Mouse (Mus musculus) liver, embryonic 13.5 days (tissue): ENCODE results near the gene S100a2. TPM values are rescaled to one million over a fixed set of nuclear protein-coding genes. Genes with fewer than 3 reads are reported as not detected.

Experiments used
- ATAC-seq: fragments of 200-750 bp; cut with Nextera tagmentation; 2 replicates; pipeline ENCODE4 v1.8.0; 2017; ENCODE audit warnings: low read depth, mild to moderate bottlenecking, moderate number of reproducible peaks, moderate library complexity
- DNase-seq: peaks from one replicate; pipeline ENCODE4 v3.0.0; 2022
- H3K27ac ChIP-seq: fragments of 300-500 bp; sonication (generic); 2 replicates; pipeline ENCODE4 v1.5.1; 2015; ENCODE audit warnings: moderate library complexity, mild to moderate bottlenecking, inconsistent platforms
- H3K27me3 ChIP-seq: fragments of 300-500 bp; sonication (generic); 2 replicates; pipeline ENCODE4 v1.6.1; 2015; ENCODE audit warnings: mild to moderate bottlenecking, inconsistent platforms
- H3K36me3 ChIP-seq: fragments of 300-500 bp; sonication (generic); 2 replicates; pipeline ENCODE4 v1.6.1; 2015; ENCODE audit warnings: mild to moderate bottlenecking, inconsistent platforms
- H3K4me1 ChIP-seq: fragments of 300-500 bp; sonication (generic); replicated peaks from 2 replicates; pipeline ENCODE4 v1.6.1; 2015; ENCODE audit warnings: inconsistent platforms
- H3K4me2 ChIP-seq: fragments of 300-500 bp; sonication (generic); 2 replicates; pipeline ENCODE4 v1.6.1; 2015; ENCODE audit warnings: inconsistent platforms, mild to moderate bottlenecking, moderate library complexity
- H3K4me3 ChIP-seq: fragments of 300-500 bp; sonication (generic); replicated peaks from 2 replicates; pipeline ENCODE4 v1.5.1; 2015; ENCODE audit warnings: mild to moderate bottlenecking, inconsistent platforms
- H3K9ac ChIP-seq: fragments of 300-500 bp; sonication (generic); 2 replicates; pipeline ENCODE4 v1.6.1; 2015; ENCODE audit warnings: mild to moderate bottlenecking, inconsistent platforms
- H3K9me3 ChIP-seq: fragments of 300-500 bp; sonication (generic); replicated peaks from 2 replicates; pipeline ENCODE4 v1.6.1; 2016; ENCODE audit warnings: inconsistent platforms
- WGBS: fragments of 180-500 bp; shearing (Covaris S2); methylation state at CpG from one replicate; pipeline ENCODE4 v1.1.7; 2015; ENCODE audit not compliant: insufficient replicate concordance; 5-methylcytosine and 5-hydroxymethylcytosine counted together
- polyA plus RNA-seq: library from polyadenylated mRNA; unstranded; fragments of >200 nt; fragmentation: Nextera tagmentation; extraction: Ambion mirVana; gene quantifications from 2 replicates; pipeline ENCODE4 v1.2.1, GENCODE M21; 2015

Gene S100a2
- polyA plus RNA-seq, 1 experiment from 2014 or later, result not detected

- WGBS, result 47% methylated on average over 6 of the region's 6 CpGs
Measured at GRCm38 (mm10) chr3:90597736-90598135, 7.7 kb downstream of the S100a2 start.

GRCm38 (mm10) chr3:90598212-90598611 is 8.2 kb downstream of the S100a2 start:
- no peaks in the 10 kb centered on the region for H3K27me3 ChIP-seq
- no peak for DNase-seq
- no peak for ATAC-seq
- H3K4me1 ChIP-seq, result no peaks in the 10 kb centered on the region
- no peaks in the 10 kb centered on the region for H3K36me3 ChIP-seq
- WGBS, result 52% methylated on average over 4 of the region's 4 CpGs
- no peaks in the 10 kb centered on the region for H3K9me3 ChIP-seq
- H3K4me3 ChIP-seq, result no peak overlapping the region
- no peak overlapping the region for H3K27ac ChIP-seq
- no peak overlapping the region for H3K9ac ChIP-seq
- H3K4me2 ChIP-seq, result no peak overlapping the region

More at GRCm38 (mm10) chr3:90597736-90598135, 7.7 kb downstream of the S100a2 start:
- no peak for ATAC-seq
- Histone ChIP-seq H3K4me3 (no peak overlapping the region), H3K27ac (no peak overlapping the region), H3K9me3 (no peaks in the 10 kb centered on the region), H3K4me1 (no peaks in the 10 kb centered on the region), H3K9ac (no peak overlapping the region), H3K4me2 (no peak overlapping the region), H3K36me3 (no peaks in the 10 kb centered on the region), H3K27me3 (no peaks in the 10 kb centered on the region)
- DNase-seq, result no peak

GRCm38 (mm10) chr3:90599401-90599800 is 9.4 kb downstream of the S100a2 start:
- H3K4me2 ChIP-seq, result no peak overlapping the region
- H3K9me3 ChIP-seq, result no peaks in the 10 kb centered on the region
- DNase-seq, result no peak
- no peaks in the 10 kb centered on the region for H3K36me3 ChIP-seq
- no peak overlapping the region for H3K27ac ChIP-seq
- H3K9ac ChIP-seq, result no peak overlapping the region
- 66% methylated on average over 3 of the region's 3 CpGs for WGBS
- no peaks in the 10 kb centered on the region for H3K27me3 ChIP-seq
- H3K4me3 ChIP-seq, result no peak overlapping the region
- ATAC-seq, result no peak
- H3K4me1 ChIP-seq, result peaks cover 5% of the 10 kb centered on the region

- Histone ChIP-seq H3K4me1 (peaks cover 8% of the 10 kb centered on the region), H3K9me3 (no peaks in the 10 kb centered on the region), H3K27ac (no peak overlapping the region), H3K9ac (no peak overlapping the region), H3K27me3 (no peaks in the 10 kb centered on the region), H3K36me3 (no peaks in the 10 kb centered on the region), H3K4me2 (no peak overlapping the region), H3K4me3 (no peak overlapping the region)
- DNase-seq (no peak), ATAC-seq (no peak)
- WGBS, result 63% methylated on average over 6 of the region's 6 CpGs
Measured at GRCm38 (mm10) chr3:90600036-90600435, 10.0 kb downstream of the S100a2 start.

- H3K27ac ChIP-seq, result no peak overlapping the region
- ATAC-seq, result no peak
- no peaks in the 10 kb centered on the region for H3K27me3 ChIP-seq
- no peaks in the 10 kb centered on the region for H3K36me3 ChIP-seq
- peaks cover 8% of the 10 kb centered on the region for H3K4me1 ChIP-seq
- 57% methylated on average over 8 of the region's 8 CpGs for WGBS
- no peak overlapping the region for H3K9ac ChIP-seq
- no peak overlapping the region for H3K4me3 ChIP-seq
- no peak overlapping the region for H3K4me2 ChIP-seq
- DNase-seq, result no peak
- H3K9me3 ChIP-seq, result no peaks in the 10 kb centered on the region
Measured at GRCm38 (mm10) chr3:90600458-90601195, 10.6 kb downstream of the S100a2 start.

GRCm38 (mm10) chr3:90601486-90602110 is 11.6 kb downstream of the S100a2 start, which contains the start of gene Gm42674:
TSS of gene Gm42674 (plus strand) at chr3:90601904.
- H3K27ac ChIP-seq, result no peak within 1 kb of the TSS
- ATAC-seq, result no peak
- 68% methylated on average over 11 of the region's 11 CpGs for WGBS
- no peak within 1 kb of the TSS for H3K4me2 ChIP-seq
- H3K9ac ChIP-seq, result no peak within 1 kb of the TSS
- no peaks in the 10 kb centered on the region for H3K9me3 ChIP-seq
- H3K4me1 ChIP-seq, result peaks cover 8% of the 10 kb centered on the region
- no peaks in the 10 kb centered on the region for H3K27me3 ChIP-seq
- H3K36me3 ChIP-seq, result no peaks in the 10 kb centered on the region
- no peak within 1 kb of the TSS for H3K4me3 ChIP-seq
- no peak for DNase-seq

GRCm38 (mm10) chr3:90603623-90604022 is 13.6 kb downstream of the S100a2 start, which contains the start of gene S100a4:
TSS of gene S100a4 (plus strand) at chr3:90603771.
- ATAC-seq, result 0 out of 2 replicates have a peak, but pooled peaks have one; percentile 29
- Histone ChIP-seq H3K4me3 (no peak within 1 kb of the TSS), H3K27ac (no peak within 1 kb of the TSS), H3K9ac (no peak within 1 kb of the TSS), H3K4me2 (no peak within 1 kb of the TSS), H3K27me3 (no peaks in the 10 kb centered on the region), H3K36me3 (no peaks in the 10 kb centered on the region), H3K4me1 (peaks cover 8% of the 10 kb centered on the region), H3K9me3 (no peaks in the 10 kb centered on the region)
- DNase-seq, result no peak
- WGBS, result 19% methylated on average over 3 of the region's 3 CpGs

- Histone ChIP-seq H3K9me3 (no peaks in the 10 kb centered on the region), H3K27ac (no peak overlapping the region), H3K9ac (no peak overlapping the region), H3K4me2 (no peak overlapping the region), H3K4me1 (peaks cover 8% of the 10 kb centered on the region), H3K4me3 (no peak overlapping the region), H3K36me3 (no peaks in the 10 kb centered on the region), H3K27me3 (no peaks in the 10 kb centered on the region)
- DNase-seq (no peak), ATAC-seq (no peak)
- 51% methylated on average over 4 of the region's 4 CpGs for WGBS
Measured at GRCm38 (mm10) chr3:90604416-90604815, 14.4 kb downstream of the S100a2 start.

- H3K27ac ChIP-seq, result no peak overlapping the region
- H3K4me3 ChIP-seq, result no peak overlapping the region
- H3K4me2 ChIP-seq, result no peak overlapping the region
- ATAC-seq (no peak), DNase-seq (no peak)
- H3K36me3 ChIP-seq, result no peaks in the 10 kb centered on the region
- WGBS, result 34% methylated on average over 3 of the region's 3 CpGs
- H3K9ac ChIP-seq, result no peak overlapping the region
- no peaks in the 10 kb centered on the region for H3K9me3 ChIP-seq
- peaks cover 8% of the 10 kb centered on the region for H3K4me1 ChIP-seq
- no peaks in the 10 kb centered on the region for H3K27me3 ChIP-seq
Measured at GRCm38 (mm10) chr3:90605049-90605448, 15.0 kb downstream of the S100a2 start.

- Histone ChIP-seq H3K27me3 (no peaks in the 10 kb centered on the region), H3K4me3 (no peak overlapping the region), H3K27ac (no peak overlapping the region), H3K4me2 (no peak overlapping the region), H3K9me3 (no peaks in the 10 kb centered on the region), H3K4me1 (peaks cover 8% of the 10 kb centered on the region), H3K9ac (no peak overlapping the region), H3K36me3 (no peaks in the 10 kb centered on the region)
- 62% methylated on average over 2 of the region's 2 CpGs for WGBS
- ATAC-seq, result no peak
- no peak for DNase-seq
Measured at GRCm38 (mm10) chr3:90605736-90606135, 15.7 kb downstream of the S100a2 start.

- Histone ChIP-seq H3K27me3 (no peaks in the 10 kb centered on the region), H3K4me3 (no peak overlapping the region), H3K9ac (no peak overlapping the region), H3K27ac (no peak overlapping the region), H3K4me1 (peaks cover 8% of the 10 kb centered on the region), H3K36me3 (no peaks in the 10 kb centered on the region), H3K9me3 (no peaks in the 10 kb centered on the region), H3K4me2 (no peak overlapping the region)
- ATAC-seq (no peak), DNase-seq (no peak)
- WGBS, result 68% methylated on average over 6 of the region's 6 CpGs
Measured at GRCm38 (mm10) chr3:90606185-90606584, 16.1 kb downstream of the S100a2 start.

GRCm38 (mm10) chr3:90607361-90607760 is 17.3 kb downstream of the S100a2 start:
- H3K9me3 ChIP-seq, result no peaks in the 10 kb centered on the region
- H3K4me2 ChIP-seq, result no peak overlapping the region
- H3K9ac ChIP-seq, result no peak overlapping the region
- WGBS, result 70% methylated on average over 3 of the region's 3 CpGs
- DNase-seq, result no peak
- H3K27me3 ChIP-seq, result no peaks in the 10 kb centered on the region
- peaks cover 8% of the 10 kb centered on the region for H3K4me1 ChIP-seq
- H3K27ac ChIP-seq, result no peak overlapping the region
- no peak overlapping the region for H3K4me3 ChIP-seq
- no peaks in the 10 kb centered on the region for H3K36me3 ChIP-seq
- no peak for ATAC-seq
